Mouse (Mus musculus): ENCODE data around the gene Rhpn2. TPM values are rescaled to one million over a fixed set of nuclear protein-coding genes. Genes with fewer than 3 reads are reported as not detected.
"Not testable (repeated sequence)": the region's sequence is repeated elsewhere in the genome, so short reads cannot be mapped to it uniquely, and the experiment has no call there.

Rhpn2 gene
- polyA plus RNA-seq (2012; rRNA removed) = 27.1 and 41.6 TPM in 2 replicates

DNA sequence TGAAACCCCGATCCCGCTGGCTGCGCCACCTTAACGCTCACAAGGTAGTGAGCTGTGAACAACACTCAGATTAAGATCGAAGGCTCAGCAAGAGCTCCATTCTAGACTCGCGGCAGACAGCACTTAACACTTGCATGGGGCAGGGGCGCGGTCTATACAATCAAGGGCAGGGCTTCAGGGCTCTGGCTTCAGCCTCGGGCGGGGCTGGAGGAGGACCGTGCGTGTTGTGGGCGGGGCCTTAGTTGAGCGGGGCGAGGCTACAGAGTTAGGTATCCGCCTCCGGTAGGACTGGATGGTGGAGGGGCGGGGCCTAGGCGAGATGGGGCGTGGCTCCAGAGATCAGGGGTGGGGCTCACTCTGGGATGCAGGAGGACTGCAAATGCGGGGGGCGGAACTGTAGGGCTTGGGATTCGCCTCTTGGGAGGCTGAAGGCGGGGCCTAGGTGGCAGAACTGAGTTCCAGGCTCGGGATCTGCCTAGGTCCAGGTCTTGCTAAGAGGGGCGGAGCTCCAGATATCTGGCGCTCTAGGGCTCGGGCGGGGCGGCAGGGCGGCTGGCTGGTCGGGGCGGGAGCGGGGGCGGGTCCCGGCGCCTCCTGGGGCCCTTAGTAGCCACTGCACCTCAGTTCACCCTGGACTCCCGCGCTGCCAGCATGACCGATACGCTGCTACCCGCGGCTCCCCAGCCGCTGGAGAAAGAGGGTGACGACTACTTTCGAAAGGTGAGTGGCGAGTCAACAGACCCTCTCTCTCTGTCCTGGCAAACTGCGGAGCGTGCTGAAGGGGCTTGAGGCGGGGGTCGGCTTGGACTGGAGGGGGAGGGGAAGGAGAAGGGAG is at the start of gene Rhpn2:
Gene Rhpn2 (plus strand): TSS at position 479 of the 835 bp plus-strand sequence.
- peak; percentile 95 for DNase-seq (ENCODE audit: low read depth, low spot score)
- under 1% methylated on average over 52 of the region's 52 CpGs for WGBS

DNA sequence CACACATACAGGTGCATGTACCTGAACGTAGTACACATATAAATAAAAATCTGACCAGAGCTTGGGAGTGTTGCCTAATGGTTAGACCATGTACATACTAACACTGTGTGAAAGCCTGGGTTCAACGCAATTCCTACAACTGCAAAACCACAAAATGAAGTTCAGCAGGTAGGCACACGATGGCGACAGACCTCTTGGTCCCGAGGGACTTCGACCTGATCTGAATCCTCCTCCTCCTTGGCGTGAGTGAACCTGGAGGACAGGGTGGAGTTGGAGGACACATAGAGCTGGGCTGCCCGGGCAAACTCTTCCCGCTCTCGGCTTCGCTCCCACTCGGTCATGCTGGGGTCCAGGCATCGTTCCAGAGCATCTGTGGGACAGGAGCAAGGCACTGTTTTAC is 40.5 kb upstream of the Rhpn2 start:
- DNase-seq (ENCODE audit: low read depth, low spot score) = no peak
- 79% methylated on average over 13 of the region's 13 CpGs for WGBS

DNA sequence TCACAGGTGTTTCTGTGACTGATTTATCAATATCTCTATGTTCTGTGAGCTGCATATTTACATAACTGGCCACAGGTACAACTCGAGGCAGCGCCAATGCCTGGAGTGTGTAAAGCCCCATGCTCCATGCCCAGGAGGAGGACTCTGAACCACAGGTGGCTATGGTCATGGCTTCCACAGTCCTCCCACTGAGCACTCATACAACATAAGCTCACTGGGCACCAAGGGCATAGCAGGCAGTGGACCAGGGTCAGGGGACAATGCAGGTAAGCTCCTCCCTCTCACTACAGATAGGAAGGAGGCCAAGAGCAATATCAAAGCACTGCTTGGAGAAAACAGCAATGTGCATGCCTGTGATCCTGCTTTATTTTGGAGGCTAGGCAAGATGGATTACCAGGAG is 38.3 kb upstream of the Rhpn2 start:
- 87% methylated on average over 2 of the region's 2 CpGs for WGBS
- DNase-seq (ENCODE audit: low read depth, low spot score) = no peak

DNA sequence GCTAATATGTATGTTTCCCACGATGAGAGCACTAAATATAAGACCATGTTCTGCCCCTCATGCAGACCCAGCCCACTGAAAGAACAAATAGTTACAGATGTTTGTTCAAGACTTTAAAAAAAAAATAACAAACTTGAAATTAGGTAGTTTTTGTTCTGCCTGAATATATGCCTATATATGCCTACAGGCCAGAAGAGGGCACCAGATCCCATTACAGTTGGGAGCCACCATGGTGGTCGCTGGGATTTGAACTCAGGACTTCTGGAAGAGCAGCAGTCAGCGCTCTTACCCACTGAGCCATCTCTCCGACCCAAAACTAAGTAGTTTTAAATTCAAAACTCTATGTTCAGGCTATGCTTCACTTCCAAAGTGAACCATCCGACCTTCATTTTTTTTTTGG is 36.1 kb upstream of the Rhpn2 start:
- no peak for DNase-seq (ENCODE audit: low read depth, low spot score)
- 85% methylated on average over 5 of the region's 5 CpGs for WGBS

DNA sequence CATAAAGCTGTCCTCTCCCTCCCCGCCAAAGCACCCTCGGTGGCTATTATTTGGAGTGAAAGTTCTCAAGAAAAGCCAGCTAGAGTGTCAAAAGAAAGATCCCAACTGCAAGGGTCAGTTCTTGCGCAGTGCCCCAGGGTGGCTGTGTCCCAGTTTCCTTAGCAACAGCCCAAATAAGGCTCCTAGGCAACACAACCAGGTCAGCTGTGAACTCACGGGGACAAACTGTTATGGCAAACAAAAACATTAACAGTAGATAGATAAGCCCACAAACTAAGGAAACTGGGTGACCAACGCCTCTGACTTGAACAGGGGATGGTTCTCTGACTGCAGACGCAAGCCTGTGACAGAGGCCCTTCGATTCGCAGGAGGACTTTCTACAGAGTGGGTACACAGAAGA is 34.3 kb upstream of the Rhpn2 start:
- DNase-seq (ENCODE audit: low read depth, low spot score) = no peak
- 72% methylated on average over 8 of the region's 8 CpGs for WGBS

DNA sequence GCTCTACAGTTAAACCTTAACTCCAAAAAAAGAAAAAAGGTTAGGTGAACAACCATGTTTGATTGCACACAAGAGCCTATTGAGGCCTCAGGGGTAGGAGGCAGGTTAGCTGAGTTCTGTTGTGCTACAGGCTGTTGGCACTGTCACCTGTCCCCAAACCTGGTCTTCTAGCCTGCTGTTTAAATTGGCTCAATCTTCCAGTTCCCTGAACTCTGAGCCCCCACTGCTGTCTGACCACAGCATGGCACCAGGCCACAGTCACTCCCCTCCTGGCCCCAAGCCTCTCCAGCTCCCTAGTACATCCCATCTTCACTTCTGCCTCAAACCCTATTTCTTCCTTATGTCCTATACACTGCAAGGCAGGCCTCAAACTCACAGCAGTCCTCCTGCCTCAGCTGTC is 33.2 kb upstream of the Rhpn2 start:
- no peak for DNase-seq (ENCODE audit: low read depth, low spot score)

DNA sequence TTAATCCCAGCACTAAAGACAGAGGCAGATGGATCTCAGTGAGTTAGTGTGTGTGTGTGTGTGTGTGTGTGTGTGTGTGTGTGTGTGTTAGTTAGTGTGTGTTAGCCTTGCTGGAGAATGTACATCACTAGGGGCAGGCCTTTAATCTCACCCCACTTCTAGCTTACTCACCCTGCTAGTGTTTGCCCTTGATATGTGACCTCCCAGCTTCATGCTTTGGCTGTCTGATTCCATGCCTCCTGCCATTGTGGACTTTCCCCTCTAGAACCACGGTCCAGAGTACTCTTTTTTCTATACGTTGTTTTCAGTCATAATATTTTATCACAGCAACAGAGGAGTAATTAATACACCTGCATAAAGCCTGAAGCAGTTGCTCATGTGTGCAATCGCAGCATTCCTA is 22.8 kb upstream of the Rhpn2 start:
- 65% methylated on average over 3 of the region's 3 CpGs for WGBS
- DNase-seq (ENCODE audit: low read depth, low spot score) = no peak

DNA sequence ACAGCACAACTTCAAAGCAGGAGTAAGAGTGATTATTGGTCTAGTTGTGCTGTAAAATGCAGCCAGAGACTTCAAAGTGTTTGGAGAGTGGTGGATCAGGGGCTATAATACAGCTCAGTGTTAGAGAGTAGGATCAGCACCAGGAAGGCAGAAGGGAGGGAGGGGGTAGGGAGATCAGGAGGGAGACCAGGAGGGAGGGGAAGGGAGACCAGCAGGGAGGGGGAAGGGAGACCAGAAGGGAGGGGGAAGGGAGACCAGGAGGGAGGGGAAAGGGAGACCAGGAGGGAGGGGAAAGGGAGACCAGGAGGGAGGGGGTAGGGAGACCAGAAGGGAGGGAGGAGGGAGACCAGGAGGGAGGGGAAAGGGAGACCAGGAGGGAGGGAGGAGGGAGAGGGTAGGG is 19.8 kb upstream of the Rhpn2 start:
- no peak for DNase-seq (ENCODE audit: low read depth, low spot score)

DNA sequence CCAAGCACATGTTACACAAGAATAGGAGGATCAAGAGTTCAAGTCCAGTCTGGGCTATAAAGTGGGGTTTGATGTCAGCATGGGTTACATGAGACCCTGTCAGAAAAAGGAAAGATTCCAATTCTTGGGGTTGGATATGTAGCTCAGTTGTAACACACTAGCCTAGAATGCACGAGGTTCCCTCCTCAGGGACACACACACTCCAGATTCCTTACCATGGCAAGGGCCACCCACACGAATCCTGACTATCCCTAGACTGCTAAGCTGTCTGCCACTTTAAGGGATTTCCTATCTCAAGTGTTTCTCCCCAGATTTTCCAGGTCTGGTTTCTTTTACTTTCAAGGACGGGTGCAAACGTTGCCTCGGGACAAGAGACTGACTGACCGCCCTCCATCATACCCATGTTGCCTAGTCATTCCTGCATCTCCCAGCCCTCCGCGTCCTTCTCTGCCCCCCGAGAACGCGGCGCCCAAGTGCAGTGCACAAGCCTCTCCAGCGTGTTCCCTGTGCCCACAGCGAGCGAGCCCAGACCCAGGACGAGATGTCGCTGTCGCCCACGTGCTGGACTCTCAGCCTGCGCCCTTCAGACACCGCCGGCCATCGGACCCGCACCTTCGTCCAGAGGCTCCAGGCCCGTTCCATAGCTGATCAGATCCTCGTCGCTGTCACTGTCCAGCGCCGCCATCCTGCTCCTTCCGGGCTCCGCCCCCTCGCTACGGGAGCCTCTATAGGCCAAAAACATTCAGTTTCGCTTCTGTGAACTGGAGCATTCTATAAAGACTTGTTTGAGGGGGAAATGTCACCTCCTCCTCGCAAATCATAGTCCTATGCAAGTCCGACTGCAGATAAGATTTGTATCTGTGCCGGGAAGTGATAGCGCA is 16.0 kb upstream of the Rhpn2 start, which contains the start of gene Gpatch1:
Gene Gpatch1 (minus strand): TSS at position 712 of the 881 bp plus-strand sequence.
- 1% methylated on average over 39 of the region's 39 CpGs for WGBS
- DNase-seq (ENCODE audit: low read depth, low spot score) = no peak

DNA sequence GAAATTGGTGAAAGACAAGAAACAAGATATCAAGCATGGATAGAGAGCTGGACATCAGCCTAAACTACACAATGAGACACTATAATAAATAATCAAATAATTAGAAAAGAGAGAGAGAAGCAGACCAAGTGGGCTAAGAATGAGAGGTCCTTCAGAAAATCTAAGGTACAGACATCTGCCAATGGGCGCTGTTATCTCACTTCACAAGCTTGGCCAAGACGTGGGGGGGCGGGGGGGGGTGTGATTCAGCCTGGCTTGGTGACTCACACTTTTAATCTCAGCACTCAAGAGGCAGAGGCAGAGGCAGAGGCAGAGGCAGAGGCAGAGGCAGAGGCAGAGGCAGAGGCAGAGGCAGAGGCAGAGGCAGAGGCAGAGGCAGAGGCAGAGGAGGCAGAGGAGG is 14.7 kb upstream of the Rhpn2 start:
- 27% methylated on average over 3 of the region's 3 CpGs for WGBS
- DNase-seq (ENCODE audit: low read depth, low spot score) = not testable (repeated sequence)

DNA sequence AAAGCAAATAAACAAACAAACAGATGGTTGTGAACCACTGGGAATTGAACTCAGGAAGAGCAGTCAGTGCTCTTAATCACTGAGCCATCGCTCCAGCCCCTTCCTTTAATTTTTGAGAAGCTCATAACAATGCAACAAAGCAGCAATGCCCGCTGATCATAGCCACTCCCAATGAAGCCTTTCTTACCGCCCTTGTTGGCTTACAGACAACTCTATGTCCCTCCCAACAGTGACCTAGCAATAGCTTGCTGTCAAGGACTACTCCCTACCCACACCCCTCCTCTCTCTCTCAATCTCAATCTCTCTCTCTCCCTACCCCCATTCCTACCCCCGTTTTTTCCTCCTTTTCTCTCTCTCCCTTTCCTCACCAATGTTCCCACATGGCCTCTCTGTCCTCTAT is 14.2 kb upstream of the Rhpn2 start:
- no peak for DNase-seq (ENCODE audit: low read depth, low spot score)
- whole genome bisulfite sequencing = 33% methylated on average over 4 of the region's 4 CpGs

DNA sequence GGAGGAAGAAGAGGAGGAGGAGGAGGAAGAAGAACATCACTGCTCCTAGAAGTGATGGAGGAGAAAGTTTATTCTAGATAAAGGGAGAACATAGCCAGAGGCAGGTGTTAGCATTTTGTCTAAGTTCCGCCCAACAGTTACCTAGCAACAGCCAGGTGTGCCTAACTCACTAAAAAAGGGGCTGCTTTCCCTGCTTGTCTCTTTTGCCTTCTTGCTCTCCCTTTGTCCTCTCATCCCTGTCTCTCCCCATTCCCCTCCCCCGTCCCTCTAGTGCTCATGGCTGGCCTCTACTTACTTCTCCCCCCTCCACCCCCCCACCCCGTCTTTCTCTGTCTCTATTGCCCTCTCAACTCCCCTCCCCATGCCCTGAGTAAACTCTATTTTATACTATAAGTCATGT is 11.8 kb upstream of the Rhpn2 start:
- 26% methylated on average over 3 of the region's 3 CpGs for WGBS
- DNase-seq (ENCODE audit: low read depth, low spot score) = no peak

DNA sequence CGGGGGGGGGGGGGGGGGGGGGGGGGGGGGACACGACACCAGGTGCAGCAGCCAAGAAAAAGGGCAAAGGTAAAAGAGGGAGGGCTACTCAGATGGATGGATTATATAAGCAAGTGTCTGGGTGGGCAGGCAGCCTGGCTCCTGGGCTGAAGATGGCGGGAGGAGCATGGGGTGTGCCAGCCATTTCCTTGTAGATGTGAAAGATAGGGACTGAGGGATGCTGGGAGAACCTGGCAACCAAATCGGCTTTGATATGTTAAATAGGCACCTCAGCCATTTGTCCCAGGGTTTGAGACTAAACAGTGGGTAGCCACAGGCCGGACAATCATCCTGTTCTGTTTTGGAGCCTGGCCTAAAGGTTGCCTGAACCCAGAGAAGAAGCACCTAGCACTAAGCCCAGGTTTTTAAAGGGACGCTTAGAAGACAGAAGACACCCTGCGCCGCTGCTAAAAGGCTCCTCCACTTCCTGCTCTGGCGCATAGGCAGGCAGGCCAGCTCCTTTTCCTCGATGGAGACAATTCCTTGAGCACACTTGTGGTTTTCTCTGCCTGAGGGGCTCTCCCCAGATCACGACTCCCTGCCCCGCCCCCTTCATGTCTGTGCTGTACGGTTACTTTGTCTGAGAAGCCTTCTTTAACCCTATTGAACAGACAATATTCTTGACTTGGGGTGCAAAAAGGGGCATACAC is 11.1 kb upstream of the Rhpn2 start:
- 10% methylated on average over 11 of the region's 13 CpGs for WGBS
- DNase-seq (ENCODE audit: low read depth, low spot score) = no peak

DNA sequence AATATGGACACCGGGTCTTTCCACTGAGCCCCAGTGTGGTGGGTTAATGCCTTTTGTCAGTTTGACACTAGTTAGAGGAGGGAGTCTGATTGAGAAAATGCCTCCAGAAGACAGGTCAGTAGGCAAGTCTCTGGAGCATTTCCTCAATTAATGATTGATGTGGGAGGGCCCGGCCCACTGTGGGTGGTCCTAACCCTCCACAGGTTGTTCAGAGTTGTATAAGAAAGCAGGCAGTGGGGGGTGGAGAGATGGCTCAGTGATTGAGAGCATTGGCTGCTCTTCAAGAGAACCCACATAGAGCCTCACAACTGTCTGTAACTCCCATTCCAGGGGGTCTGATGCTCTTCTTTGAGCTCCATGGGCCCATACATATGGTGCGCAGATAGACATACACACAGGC is 2.4 kb upstream of the Rhpn2 start:
- DNase-seq (ENCODE audit: low read depth, low spot score) = no peak
- 74% methylated on average over 3 of the region's 3 CpGs for WGBS

DNA sequence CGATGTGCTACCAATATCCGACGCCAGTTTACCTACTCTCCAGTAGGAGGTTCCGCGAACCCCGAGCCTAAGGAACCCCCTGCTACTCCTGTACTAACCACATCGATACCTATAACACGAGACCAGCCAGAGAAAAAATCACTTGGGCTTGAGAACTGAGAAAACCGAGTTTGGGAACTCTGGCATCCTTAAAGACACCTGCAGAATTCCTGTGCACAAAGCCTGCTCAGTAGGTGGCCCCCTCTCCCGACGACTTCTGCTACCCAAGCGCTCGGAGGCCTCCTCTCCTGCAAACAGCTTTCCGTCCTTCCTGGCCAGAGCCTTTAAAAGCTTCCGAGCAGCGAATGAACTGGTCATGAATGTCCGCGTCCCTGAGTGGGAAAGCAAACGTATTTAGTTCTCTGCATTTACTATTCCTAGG is 729 bp upstream of the Rhpn2 start:
- no peak for DNase-seq (ENCODE audit: low read depth, low spot score)

DNA sequence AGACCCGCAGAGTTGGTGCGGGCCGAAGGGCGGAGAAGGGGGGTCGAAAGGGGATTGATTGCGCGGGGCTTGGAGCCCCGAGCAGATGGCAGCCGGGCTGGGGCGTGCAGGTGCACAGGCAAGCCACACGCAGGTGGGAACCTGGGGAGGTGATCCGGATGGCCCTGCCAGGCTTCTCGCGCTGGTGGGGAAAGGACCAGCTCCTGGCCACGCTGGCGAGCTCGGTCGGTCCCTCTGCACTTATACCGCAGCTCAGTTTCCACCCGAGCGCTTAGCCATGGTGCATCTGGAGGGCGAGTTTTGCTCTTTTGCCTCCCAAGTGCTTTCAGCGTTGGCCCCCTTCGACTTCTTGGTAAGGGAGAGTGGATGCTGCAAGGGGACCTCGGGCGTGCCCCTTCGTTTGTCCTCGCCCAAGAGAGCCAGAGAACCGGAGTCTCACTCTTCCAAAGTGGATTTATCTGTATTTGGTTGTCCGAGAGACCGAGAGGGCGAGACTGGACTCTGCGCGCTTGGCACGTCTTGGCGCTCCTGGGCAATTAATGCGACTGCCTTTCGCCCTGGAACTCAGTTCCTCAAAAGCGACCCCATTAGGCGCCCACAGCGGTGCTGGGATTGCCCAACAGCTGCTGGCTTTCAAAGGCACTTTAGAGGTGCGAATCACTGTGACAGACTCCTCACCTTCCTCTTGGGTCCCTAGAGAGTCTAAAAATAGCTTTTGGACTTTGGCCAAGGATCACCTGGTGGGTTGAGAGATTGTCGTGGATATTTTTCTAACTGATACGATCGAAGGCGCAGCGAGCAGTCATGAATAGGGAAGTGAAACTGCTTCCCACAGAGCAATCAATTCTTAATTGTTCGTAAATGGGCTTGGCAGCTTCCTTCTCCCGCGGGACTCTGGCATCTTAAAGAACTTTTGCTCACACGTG is 820 bp downstream of the Rhpn2 start:
- under 1% methylated on average over 51 of the region's 51 CpGs for WGBS
- no peak for DNase-seq (ENCODE audit: low read depth, low spot score)

More for the DNA sequence above, 729 bp upstream of the Rhpn2 start:
- 1% methylated on average over 19 of the region's 19 CpGs for WGBS

DNA sequence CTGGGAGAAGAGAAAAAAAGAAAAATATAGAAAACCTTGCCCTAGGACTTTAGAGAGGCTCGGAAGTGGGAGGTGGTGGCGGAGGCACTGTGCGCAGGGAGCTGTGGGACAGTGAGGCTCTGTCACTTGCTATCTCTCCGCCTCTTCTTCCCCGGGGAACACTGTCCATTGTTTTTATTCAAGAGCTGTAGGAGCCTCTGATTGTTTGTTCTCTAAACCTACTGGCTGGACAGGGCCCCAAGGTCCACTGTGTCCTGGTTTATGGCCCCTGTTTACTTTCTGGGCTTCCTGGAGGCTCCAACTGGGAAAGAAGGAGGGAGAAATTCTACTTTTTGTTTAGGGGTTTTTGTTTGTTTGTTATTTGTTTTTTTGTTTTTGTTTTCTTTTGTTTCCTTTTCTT is 6.2 kb downstream of the Rhpn2 start:
- WGBS = 39% methylated on average over 5 of the region's 5 CpGs
- DNase-seq (ENCODE audit: low read depth, low spot score) = no peak

DNA sequence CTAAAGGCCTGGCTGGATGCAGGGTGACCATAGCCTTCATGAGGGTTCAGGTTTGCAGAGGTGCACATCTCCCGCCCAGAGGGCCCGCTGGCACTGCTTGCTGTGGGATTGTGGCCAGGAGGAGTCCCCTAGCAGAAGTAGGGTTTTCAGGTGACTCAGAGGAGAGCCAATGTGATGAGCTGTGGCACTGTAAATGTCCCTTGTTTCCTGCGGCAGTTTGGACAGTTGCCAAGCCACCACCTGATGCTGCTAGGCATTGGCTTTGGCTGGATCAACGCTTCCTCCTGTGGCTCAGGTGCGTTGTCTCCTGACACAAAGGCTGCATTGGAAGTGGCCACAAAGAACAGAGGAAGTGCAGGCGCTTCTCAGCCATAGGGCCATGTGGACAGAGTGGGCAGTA is 7.3 kb downstream of the Rhpn2 start:
- WGBS = 34% methylated on average over 6 of the region's 6 CpGs
- no peak for DNase-seq (ENCODE audit: low read depth, low spot score)

DNA sequence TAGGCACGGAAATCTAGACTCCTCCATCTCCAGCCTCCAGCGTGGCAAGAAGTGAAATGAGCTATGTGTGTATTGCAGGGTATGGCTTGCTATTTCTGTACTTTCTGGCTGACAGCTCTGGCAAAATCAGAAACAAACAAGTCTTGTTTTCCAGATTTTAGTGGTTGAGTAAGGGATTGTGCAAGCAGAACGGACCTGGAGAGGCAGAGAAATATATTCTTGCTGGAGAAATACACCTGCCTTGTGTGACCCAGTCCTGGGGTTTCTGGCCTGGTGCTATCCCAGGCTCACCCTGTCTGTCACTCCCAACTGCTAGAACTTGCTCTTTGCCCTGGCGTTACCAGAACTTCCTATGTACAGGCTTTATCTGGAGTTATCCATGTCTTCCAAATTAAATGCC is 8.5 kb downstream of the Rhpn2 start:
- WGBS = 23% methylated on average over 4 of the region's 4 CpGs
- no peak for DNase-seq (ENCODE audit: low read depth, low spot score)
